Mouse (Mus musculus) frontal cortex, postnatal 25 days (tissue): Measurements from ENCODE around the gene Sync.

ENCODE experiments used
- DNase-seq, 2 experiments: peaks; one replicate each; pipeline ENCODE4 v3.0.0; 2022; ENCODE audit warnings: low spot score in 2 of 2

The Sync gene

GRCm38 (mm10) chr4:129287472-129287981 is at the start of gene Sync:
Gene Sync, plus strand, starts transcription at chr4:129287617.
- no peak for DNase-seq

GRCm38 (mm10) chr4:129237843-129238441 is 49.5 kb upstream of the Sync start:
- DNase-seq, result no peak

DNA sequence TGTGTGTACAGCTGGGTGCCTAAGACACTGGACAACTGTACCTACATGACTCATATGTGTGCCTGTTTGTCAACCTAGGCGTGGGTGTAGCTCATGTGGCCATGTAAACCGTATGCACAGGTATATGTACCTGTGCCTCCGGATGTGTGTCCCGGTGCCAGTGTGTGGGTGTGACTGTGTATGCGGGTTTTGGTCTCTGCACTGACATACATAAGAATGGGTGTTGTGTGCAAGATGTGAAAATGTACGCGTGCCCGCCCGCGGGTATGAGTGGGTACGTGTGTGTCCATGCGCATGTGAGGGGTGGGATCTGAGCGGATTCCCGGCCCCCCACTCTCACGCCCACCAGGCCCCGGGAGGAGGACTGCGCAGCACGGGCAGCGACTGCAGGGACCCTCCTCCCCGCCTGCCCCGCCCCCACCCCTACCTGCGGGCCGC is 48.8 kb upstream of the Sync start:
- no peak for DNase-seq

- DNase-seq, result peak; percentile 28 to 45
Measured at GRCm38 (mm10) chr4:129239075-129239474, 48.3 kb upstream of the Sync start.

- DNase-seq, result no peak
Measured at GRCm38 (mm10) chr4:129241898-129242297, 45.5 kb upstream of the Sync start.

DNA sequence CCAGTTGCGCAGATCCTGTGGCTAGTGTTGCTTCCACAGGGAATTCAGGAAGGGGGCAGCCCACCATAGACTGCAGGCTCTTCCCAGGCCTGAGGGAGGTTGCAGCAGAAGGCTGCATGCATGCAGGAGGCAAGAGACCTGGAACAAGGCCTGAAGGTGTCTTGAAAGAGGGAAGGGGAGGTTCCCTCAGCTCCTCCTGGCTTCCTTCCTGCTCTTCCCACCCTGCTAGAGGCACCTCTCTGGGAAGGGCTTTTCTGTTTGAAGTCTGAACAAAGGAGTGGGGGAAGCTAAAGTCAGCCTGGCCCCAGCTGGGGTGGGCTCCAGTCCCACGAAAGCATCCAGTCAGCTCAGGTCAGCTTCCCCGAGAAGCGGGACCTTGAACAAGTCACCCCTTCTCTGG is 45.1 kb upstream of the Sync start:
- no peak for DNase-seq

DNA sequence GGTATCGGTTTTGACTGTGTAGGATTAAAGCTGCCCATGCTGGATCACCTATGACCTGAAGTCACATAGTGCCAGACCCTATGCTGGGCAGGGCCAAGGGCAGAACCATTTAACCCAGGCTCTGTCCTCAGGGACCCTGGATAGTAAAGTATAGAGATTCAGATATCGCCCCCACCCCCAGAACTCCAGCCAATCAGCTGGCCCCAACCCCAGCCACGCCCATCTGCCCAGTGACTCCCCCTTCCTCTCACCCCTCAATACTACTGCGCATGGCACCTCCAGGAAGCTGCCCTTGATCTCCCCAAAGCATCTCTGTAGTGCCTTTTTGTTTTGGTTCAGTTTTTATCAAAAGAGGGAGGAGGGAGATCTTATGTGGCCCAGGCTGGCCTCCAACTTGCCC is 44.7 kb upstream of the Sync start:
- DNase-seq, result no peak

DNA sequence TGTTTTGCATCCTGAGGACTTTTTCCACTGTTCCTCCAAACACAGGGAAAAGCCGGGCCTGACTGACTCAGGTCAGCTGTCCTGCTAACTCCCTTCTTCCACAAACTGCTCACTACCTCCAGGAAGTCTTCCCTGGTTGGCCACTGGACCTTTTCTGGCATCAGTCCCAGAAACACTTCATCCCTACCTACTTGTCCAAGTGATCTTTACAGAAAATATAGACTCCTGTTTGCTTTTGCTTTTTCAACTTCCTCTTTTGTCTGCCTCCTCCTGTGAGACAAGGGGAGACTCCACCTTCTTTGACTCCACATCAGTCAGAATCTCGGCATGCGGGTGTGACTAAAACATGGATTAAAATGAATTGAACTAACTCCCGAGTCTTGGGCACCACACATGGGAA is 42.6 kb upstream of the Sync start:
- DNase-seq, result no peak

GRCm38 (mm10) chr4:129246360-129247301 is 40.8 kb upstream of the Sync start:
- DNase-seq, result no peak

GRCm38 (mm10) chr4:129247381-129248242 is 39.8 kb upstream of the Sync start:
- no peak for DNase-seq

- no peak for DNase-seq
Measured at GRCm38 (mm10) chr4:129248243-129248767, 39.1 kb upstream of the Sync start.

DNA sequence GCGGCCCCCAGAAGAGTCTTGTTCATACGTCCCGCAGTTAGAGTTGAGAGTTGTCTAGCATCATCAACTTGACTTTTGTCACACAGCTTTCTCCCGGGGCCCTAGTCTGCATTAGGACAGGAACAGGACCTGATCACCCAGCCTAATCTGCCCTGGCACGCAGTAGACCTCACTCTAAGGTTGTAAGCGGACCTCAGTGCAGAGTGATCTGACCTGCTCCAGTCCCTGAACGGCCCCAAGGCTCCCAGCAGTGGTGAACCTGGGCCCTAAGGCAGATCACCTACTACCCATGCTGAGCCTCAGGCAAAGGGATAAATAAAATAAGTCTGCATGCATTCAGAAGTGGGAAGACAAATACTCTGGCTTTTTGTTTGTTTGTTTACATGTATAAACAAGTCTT is 38.1 kb upstream of the Sync start:
- no peak for DNase-seq

- no peak for DNase-seq
Measured at GRCm38 (mm10) chr4:129250759-129251481, 36.5 kb upstream of the Sync start.

GRCm38 (mm10) chr4:129251482-129252125 is 35.8 kb upstream of the Sync start:
- no peak for DNase-seq

DNA sequence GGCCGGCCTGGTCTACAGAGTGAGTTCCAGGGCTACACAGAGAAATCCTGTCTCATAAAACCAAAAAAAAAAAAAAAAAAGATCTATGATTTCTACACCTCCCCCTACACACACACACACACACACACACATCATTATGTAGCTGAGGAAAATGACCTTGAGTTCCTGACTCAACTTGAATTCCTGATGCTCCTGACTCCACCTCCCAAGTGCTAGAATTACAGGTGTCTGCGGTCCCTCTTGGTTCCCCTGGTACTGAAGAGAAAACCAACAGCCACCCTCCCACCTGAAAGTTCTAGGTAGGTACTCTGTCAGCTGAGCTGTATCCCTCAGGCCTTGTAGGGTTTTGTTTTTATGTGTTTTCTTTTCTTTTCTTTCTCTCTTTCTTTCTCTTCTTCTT is 34.9 kb upstream of the Sync start:
- no peak for DNase-seq

DNA sequence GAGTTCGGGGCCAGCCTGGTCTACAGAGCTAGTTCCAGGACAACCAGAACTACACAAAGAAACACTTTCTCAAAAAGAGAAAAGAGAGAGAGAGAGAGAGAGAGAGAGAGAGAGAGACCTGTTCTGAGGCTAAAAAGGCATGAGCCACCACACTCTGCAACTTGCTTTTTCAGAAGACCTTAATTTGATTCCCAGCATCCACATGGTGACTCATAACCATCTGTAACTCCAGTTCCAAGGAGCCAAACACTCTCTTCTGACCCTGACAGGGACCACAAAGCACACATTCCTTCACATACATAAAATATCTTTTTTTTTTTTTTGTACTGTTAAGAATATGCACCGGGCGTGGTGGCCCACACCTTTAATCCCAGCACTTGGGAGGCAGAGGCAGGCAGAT is 32.8 kb upstream of the Sync start:
- no peak for DNase-seq

DNA sequence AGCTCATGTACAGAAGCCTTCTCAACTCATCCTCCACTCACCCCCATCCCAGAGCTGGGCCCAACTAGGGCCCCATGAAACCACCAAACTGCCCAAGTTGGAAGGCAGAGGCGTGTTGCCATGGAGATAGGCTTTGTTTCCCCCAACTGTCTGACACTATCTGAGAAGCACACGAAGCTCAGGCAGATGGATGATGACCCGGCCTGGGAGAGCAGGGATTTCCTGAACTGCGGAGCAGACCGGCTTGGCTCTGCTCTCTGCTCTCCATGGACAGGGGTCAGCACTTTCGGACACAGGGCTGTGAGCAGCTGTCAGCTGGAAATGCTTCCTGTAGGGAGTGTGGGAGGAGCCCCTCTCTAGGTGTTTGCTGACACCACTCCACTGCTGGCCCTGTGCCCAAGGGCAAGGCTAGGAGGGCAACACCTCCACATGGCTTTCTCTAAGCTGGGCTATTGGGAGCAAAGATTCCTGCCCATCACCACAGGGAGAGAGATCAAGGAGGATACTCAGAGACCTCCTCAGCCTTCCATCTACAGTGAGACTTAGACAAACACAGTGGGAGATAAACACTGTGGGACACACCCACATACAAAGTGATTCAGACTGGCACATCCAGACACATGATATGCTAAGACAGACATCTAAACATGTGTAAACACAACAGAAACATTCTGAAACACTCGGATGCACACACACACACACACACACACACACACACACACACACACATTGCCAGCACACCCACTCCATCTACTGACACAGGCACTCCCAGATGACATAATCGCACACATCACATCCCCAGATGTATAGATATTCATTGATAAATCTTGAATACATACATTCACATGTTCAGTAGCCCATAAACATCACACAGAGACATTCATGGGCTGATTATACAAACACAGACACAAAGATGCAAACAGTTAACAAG is 30.7 kb upstream of the Sync start:
- no peak for DNase-seq

GRCm38 (mm10) chr4:129259101-129259500 is 28.3 kb upstream of the Sync start:
- DNase-seq, result no peak

DNA sequence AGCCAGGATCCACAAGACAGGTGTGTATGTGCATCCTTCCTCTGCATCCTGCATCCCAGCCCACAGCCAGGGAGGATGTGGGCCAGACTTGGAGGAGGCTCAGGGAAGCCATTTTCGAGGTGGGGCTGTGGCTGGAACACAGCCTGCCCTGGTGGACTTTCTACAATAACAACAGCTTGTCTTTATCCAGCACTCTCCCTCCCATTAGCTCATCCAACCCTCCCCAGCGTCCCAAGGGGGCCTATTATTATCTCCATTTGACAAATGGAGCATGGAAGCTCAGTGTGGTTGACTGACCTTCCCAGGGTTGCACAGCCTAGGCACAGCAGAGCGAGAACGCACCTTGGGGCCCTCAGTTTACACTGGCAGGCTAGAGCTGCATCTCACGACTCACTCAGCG is 26.7 kb upstream of the Sync start:
- DNase-seq, result no peak
